In the genomic region with DNA sequence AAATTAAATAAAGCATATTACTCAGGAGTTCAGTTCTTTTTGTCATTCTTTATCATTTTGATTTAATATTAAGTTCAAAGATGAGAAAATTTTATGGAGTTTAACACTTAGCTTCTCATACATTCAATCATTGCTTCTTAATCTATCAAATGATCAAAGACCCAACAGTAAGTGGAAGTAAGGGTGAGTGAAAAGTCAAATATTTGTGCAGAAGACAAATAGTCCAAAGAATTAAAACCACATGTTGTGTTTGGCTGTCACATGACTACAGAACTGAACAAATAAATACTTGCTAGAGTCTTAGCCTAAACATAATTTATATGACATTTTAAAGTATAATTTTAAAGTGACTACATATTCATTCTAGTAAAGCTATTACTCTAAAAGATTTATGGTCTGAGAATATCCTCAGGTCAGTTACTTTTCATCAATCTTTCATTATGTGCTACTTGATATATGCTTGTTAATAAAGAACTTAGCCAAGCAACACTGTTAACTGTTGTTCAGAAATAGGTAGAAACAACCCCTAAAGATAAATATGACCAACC, we compare ENCODE assay signal across 16 mouse cellular contexts.
"Had no signal": no experiment of that assay in that cellular context is flagged by ENCODE, and none has a peak within 500 bp of the region (broad histone marks: within the 10 kb centered on the region; RNA-seq: fewer than 3 reads in every experiment).

No protein-coding gene starts in this region.

- H3K4me3 ChIP-seq: liver, embryonic 15.5 days; midbrain, embryonic 15.5 days; neural tube, embryonic 13.5 days; stomach, embryonic 15.5 days had no signal

- H3K27me3 ChIP-seq: liver, embryonic 15.5 days; midbrain, embryonic 15.5 days; neural tube, embryonic 13.5 days; stomach, embryonic 15.5 days had no signal

- DNase-seq: kidney, adult 2 months; kidney, postnatal 36 days; layer of hippocampus, adult 9-11 months; layer of hippocampus, postnatal 36 days; lung, adult 2 months; lung, postnatal 4 days; retina, postnatal 1 day; thymus, adult 2 months; thymus, postnatal 4 days had no signal

- H3K36me3 ChIP-seq: liver, embryonic 15.5 days; midbrain, embryonic 15.5 days; neural tube, embryonic 13.5 days; stomach, embryonic 15.5 days had no signal

- H3K4me2 ChIP-seq: liver, embryonic 11.5 days; liver, embryonic 15.5 days; midbrain, embryonic 11.5 days; midbrain, embryonic 15.5 days; neural tube, embryonic 13.5 days; stomach, embryonic 15.5 days had no signal

- ATAC-seq: lung, postnatal 0 days; midbrain, embryonic 15.5 days had no signal

- H3K27ac ChIP-seq: liver, embryonic 15.5 days; midbrain, embryonic 15.5 days; neural tube, embryonic 13.5 days; stomach, embryonic 15.5 days had no signal

- H3K4me1 ChIP-seq: liver, embryonic 15.5 days; midbrain, embryonic 15.5 days; neural tube, embryonic 13.5 days; stomach, embryonic 15.5 days had no signal

- H3K9ac ChIP-seq: liver, embryonic 15.5 days; midbrain, embryonic 15.5 days; neural tube, embryonic 13.5 days; stomach, embryonic 15.5 days had no signal

- H3K9me3 ChIP-seq: liver, embryonic 15.5 days; midbrain, embryonic 15.5 days; neural tube, embryonic 13.5 days; stomach, embryonic 15.5 days had no signal
